Mouse (Mus musculus) heart, embryonic 12.5 days (tissue): ENCODE data around the gene Kng1. TPM values are rescaled to one million over a fixed set of nuclear protein-coding genes. Genes with fewer than 3 reads are reported as not detected.

ENCODE experiments used
- ATAC-seq: fragments of 200-750 bp; cut with Nextera tagmentation; 2 replicates; pipeline ENCODE4 v1.8.0; 2017; ENCODE audit warnings: moderate TSS enrichment, moderate library complexity; ENCODE audit not compliant: insufficient number of reproducible peaks, low FRiP score
- H3K27ac ChIP-seq: fragments of 300-500 bp; sonication (generic); 2 replicates; pipeline ENCODE4 v1.5.1; 2016; ENCODE audit warnings: mild to moderate bottlenecking, moderate library complexity; ENCODE audit not compliant: poor library complexity, severe bottlenecking
- H3K27me3 ChIP-seq: fragments of 300-500 bp; sonication (generic); replicated peaks from 2 replicates; pipeline ENCODE4 v1.6.1; 2016; ENCODE audit warnings: mild to moderate bottlenecking, moderate library complexity
- H3K36me3 ChIP-seq: fragments of 300-500 bp; sonication (generic); 2 replicates; pipeline ENCODE4 v1.6.1; 2016; ENCODE audit warnings: mild to moderate bottlenecking, moderate library complexity
- H3K4me1 ChIP-seq: fragments of 300-500 bp; sonication (generic); replicated peaks from 2 replicates; pipeline ENCODE4 v1.6.1; 2016; ENCODE audit warnings: mild to moderate bottlenecking
- H3K4me2 ChIP-seq: fragments of 300-500 bp; sonication (generic); 2 replicates; pipeline ENCODE4 v1.6.1; 2016; ENCODE audit warnings: mild to moderate bottlenecking, moderate library complexity
- H3K4me3 ChIP-seq: fragments of 300-500 bp; sonication (generic); 2 replicates; pipeline ENCODE4 v1.5.1; 2016; ENCODE audit warnings: mild to moderate bottlenecking
- H3K9ac ChIP-seq: fragments of 300-500 bp; sonication (generic); 2 replicates; pipeline ENCODE4 v1.6.1; 2016; ENCODE audit warnings: mild to moderate bottlenecking, moderate library complexity
- H3K9me3 ChIP-seq: fragments of 300-500 bp; sonication (generic); replicated peaks from 2 replicates; pipeline ENCODE4 v1.6.1; 2016; ENCODE audit warnings: mild to moderate bottlenecking, moderate library complexity
- WGBS: fragments of 180-500 bp; shearing (Covaris S2); methylation state at CpG from one replicate; pipeline ENCODE4 v1.1.7; 2016; 5-methylcytosine and 5-hydroxymethylcytosine counted together
- microRNA-seq: library from miRNA; unstranded; fragments of <30 nt; microRNA quantifications from one replicate; pipeline ENCODE4, GENCODE M21; 2017
- polyA plus RNA-seq: library from polyadenylated mRNA; unstranded; fragments of >200 nt; fragmentation: Nextera tagmentation; extraction: Ambion mirVana; gene quantifications from 2 replicates; pipeline ENCODE4 v1.2.1, GENCODE M21; 2016

Gene Kng1
- polyA plus RNA-seq, 1 experiment from 2014 or later: 1.6 TPM

DNA sequence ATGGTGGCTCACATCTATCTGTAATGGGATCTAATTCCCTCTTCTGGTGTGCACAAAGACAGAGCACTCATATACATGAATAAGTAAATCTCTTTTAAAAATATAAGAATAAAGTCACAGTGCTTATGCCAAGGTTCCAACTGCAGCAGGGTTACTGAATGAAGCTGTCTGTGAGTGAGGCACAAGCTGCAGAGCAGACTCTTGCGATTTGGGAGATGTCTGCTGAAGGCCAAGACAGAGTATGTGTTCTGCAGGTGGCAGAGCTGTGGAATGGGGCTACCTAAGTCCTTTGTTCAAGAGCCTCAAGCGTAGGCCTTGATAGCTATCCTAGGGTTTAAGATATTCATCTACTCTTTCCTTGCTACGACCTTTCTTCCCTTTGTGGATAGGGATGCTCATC, 64.8 kb downstream of the Kng1 start:
- ATAC-seq: no peak
- peaks cover 47% of the 10 kb centered on the region for H3K36me3 ChIP-seq

DNA sequence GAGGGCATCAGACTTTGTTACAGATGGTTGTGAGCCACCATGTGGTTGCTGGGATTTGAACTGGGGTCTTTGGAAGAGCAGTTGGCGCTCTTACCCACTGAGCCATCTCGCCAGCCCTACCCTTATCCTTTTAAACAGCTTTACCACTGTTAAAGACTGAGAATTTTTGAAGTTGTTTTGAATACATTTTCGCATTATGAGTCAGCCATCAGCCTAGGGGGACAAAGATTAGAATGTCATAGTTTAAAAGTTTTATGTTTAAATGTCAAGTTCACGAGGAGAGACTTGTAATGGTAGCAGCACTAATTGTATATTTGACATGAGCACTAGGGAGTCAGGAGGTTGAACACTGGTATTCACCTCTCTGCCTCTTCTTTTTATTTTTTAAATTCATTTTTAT, 65.4 kb downstream of the Kng1 start:
- Histone ChIP-seq H3K36me3 (peaks cover 43% of the 10 kb centered on the region), H3K9ac (no peak overlapping the region), H3K4me1 (peaks cover 5% of the 10 kb centered on the region; the same call in 1 of the 2 replicates), H3K9me3 (no peaks in the 10 kb centered on the region), H3K27ac (no peak overlapping the region), H3K4me3 (no peak overlapping the region), H3K4me2 (no peak overlapping the region), H3K27me3 (no peaks in the 10 kb centered on the region)
- ATAC-seq: no peak
- WGBS: 92% methylated on average over 4 of the region's 4 CpGs

More for the DNA sequence above, 64.8 kb downstream of the Kng1 start:
- H3K27ac ChIP-seq: no peak overlapping the region
- no peak overlapping the region for H3K4me3 ChIP-seq
- no peaks in the 10 kb centered on the region for H3K27me3 ChIP-seq
- 93% methylated on average over 3 of the region's 3 CpGs for WGBS
- peaks cover 5% of the 10 kb centered on the region; the same call in 1 of the 2 replicates for H3K4me1 ChIP-seq
- H3K9me3 ChIP-seq: no peaks in the 10 kb centered on the region
- no peak overlapping the region for H3K4me2 ChIP-seq
- no peak overlapping the region for H3K9ac ChIP-seq

DNA sequence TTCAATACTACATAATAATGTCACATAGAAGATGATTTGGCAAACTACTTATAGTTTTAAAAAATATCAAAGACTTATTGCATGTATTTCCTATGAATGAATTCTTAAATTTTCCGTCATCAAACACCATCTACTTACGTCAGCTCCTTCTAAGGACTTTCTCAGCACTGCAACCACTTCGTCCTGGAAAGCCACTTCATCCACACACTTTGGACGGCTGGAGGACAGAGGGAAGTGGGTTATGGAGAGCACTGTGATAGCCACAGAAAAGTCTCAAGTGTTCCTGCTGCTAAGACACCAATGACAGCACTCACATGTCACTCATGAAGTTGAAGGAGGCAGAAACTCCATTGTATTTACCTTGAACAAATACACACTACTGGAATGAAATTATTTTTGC, 66.7 kb downstream of the Kng1 start:
- peaks cover 42% of the 10 kb centered on the region for H3K36me3 ChIP-seq
- H3K4me2 ChIP-seq: no peak overlapping the region
- no peak overlapping the region for H3K9ac ChIP-seq
- no peak for ATAC-seq
- peaks cover 14% of the 10 kb centered on the region for H3K4me1 ChIP-seq
- no peak overlapping the region for H3K27ac ChIP-seq
- 84% methylated on average over 4 of the region's 4 CpGs for WGBS
- H3K27me3 ChIP-seq: no peaks in the 10 kb centered on the region
- H3K4me3 ChIP-seq: no peak overlapping the region
- H3K9me3 ChIP-seq: no peaks in the 10 kb centered on the region

DNA sequence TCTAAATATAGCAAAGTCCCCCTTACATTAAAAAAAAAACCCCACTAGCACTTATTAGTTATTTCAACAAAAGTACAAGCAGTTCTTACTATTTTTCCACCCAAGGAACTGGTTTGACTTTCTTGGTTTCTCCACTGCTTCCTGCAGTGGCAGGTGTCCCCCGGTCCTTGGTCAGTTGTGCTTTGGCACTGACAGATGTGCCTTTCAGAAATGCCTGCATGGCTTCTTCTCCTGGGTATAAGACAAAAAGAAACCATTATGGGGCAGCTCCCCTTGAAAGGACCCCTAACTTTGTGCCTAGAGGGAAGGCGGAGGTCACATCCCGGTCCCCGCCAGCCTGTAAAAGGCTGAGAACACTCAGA, 69.6 kb downstream of the Kng1 start:
- peak overlapping the region; percentile 77 for H3K4me2 ChIP-seq
- peaks cover 14% of the 10 kb centered on the region for H3K4me1 ChIP-seq
- peak overlapping the region; percentile 81 for H3K9ac ChIP-seq
- H3K9me3 ChIP-seq: no peaks in the 10 kb centered on the region
- 0% methylated on average over 4 of the region's 4 CpGs for WGBS
- H3K4me3 ChIP-seq: peak overlapping the region; percentile 69
- ATAC-seq: peak; percentile 46
- H3K36me3 ChIP-seq: peaks cover 20% of the 10 kb centered on the region
- peak overlapping the region; percentile 94 for H3K27ac ChIP-seq
- H3K27me3 ChIP-seq: no peaks in the 10 kb centered on the region

DNA sequence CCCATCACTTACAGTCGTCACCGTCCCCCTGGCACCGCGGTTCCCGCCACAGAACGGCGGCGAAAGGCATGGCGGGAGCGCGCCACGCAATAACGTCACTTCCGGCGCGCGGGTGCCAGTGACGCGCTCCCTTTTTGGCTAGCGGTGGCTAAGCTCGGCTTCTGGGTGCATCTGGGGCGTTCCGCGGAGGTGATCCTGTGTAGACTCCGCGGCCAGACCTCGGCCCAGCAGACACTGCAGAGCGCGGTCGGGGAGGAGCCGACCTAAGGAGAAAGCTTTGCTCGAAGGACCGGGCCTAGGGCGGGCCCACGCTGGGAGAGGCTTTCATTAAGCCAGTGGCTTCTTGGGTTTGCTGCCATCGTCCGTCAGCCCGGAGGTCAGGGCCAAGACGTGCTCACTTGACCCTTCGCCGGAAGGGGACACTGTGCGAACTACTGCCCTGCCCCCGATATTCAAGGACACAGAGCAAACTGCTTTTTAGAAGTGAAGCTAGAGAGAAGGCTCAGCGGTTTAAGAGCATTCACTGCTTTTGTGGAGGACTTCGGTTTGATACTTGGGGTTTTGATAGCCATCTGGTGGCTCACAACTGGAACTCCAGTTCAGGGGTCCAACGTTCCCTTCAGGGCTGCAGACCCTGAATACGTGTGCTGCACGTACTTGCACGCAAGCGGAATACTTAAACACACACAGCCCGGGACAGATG, 70.2 kb downstream of the Kng1 start, which contains the start of gene Rfc4:
TSS of gene Rfc4 (minus strand) at position 65 of the 703 bp plus-strand sequence.
- peak within 1 kb of the TSS; percentile 81 for H3K9ac ChIP-seq
- peak; percentile 91 for ATAC-seq
- under 1% methylated on average over 51 of the region's 51 CpGs for WGBS
- H3K36me3 ChIP-seq: peaks cover 14% of the 10 kb centered on the region
- H3K9me3 ChIP-seq: no peaks in the 10 kb centered on the region
- H3K27me3 ChIP-seq: no peaks in the 10 kb centered on the region
- H3K4me2 ChIP-seq: peak within 1 kb of the TSS; percentile 77
- peaks cover 14% of the 10 kb centered on the region for H3K4me1 ChIP-seq
- peak within 1 kb of the TSS; percentile 94 for H3K27ac ChIP-seq
- peak within 1 kb of the TSS; percentile 69 for H3K4me3 ChIP-seq

DNA sequence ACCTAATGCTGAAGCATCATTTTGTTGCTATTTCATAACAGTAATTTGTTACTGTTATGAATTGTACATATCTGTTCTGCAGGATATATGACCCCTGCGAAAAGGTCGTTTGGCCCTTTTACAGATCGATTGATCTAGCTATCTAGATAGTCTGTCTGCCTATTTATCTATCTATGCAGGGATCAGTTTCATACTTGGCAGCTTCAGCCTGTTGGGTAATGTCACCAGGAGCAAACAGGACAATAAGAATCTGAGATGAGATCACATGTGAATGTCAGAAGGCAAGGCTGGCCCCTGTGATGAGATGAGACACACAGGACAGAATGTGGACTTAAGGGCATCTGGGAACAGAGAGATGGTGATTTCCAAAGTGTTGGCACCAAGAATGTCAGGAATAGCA, 72.6 kb downstream of the Kng1 start:
- peaks cover 14% of the 10 kb centered on the region for H3K4me1 ChIP-seq
- no peaks in the 10 kb centered on the region for H3K27me3 ChIP-seq
- ATAC-seq: no peak
- no peak overlapping the region for H3K27ac ChIP-seq
- H3K9me3 ChIP-seq: no peaks in the 10 kb centered on the region
- H3K36me3 ChIP-seq: no peaks in the 10 kb centered on the region
- no peak overlapping the region for H3K4me3 ChIP-seq
- no peak overlapping the region for H3K4me2 ChIP-seq
- 94% methylated on average over 3 of the region's 3 CpGs for WGBS
- no peak overlapping the region for H3K9ac ChIP-seq

Small RNA genes lying within 50 kb of the gene (microRNA-seq; reads per million reads assigned to microRNA genes)
- gene Gm49346: not detected

Other genes starting within 250 kb of the Kng1 start
- not detected in 2 replicates for gene Crygs, start 246.3 kb upstream of the Kng1 start, polyA plus RNA-seq
- 19.2 and 20.2 TPM in 2 replicates for gene Tbccd1, start 200.2 kb upstream of the Kng1 start, polyA plus RNA-seq
- 130 and 138 TPM in 2 replicates for gene Dnajb11, start 200.0 kb upstream of the Kng1 start, polyA plus RNA-seq
- 1.5 and 2.5 TPM in 2 replicates for gene Ahsg, start 166.6 kb upstream of the Kng1 start, polyA plus RNA-seq
- gene Fetub, start 139.5 kb upstream of the Kng1 start, polyA plus RNA-seq: not detected in 2 replicates
- gene Hrg, start 106.8 kb upstream of the Kng1 start, polyA plus RNA-seq: not detected in 2 replicates
- 0.34 and 0.42 TPM in 2 replicates for gene Kng2, start 28.4 kb upstream of the Kng1 start, polyA plus RNA-seq
- 195 and 209 TPM in 2 replicates for gene Eif4a2, start 49.6 kb downstream of the Kng1 start, polyA plus RNA-seq
- gene Rfc4, start 69.9 kb downstream of the Kng1 start, polyA plus RNA-seq: 95.0 and 106 TPM in 2 replicates
- 0.18 TPM in 1 of 2 replicates, not detected in the other for gene Adipoq, start 88.7 kb downstream of the Kng1 start, polyA plus RNA-seq
- gene St6gal1, start 166.9 kb downstream of the Kng1 start, polyA plus RNA-seq: 18.9 and 21.9 TPM in 2 replicates